Mouse (Mus musculus) embryonic facial prominence, embryonic 13.5 days (tissue): ENCODE results near the gene Dmrt1. TPM values are rescaled to one million over a fixed set of nuclear protein-coding genes. Genes with fewer than 3 reads are reported as not detected.
"Not testable (repeated sequence)": the region's sequence is repeated elsewhere in the genome, so short reads cannot be mapped to it uniquely, and the experiment has no call there.

Experiments
- ATAC-seq: fragments of 200-750 bp; cut with Nextera tagmentation; 2 replicates; pipeline ENCODE4 v1.8.0; 2017; ENCODE audit warnings: low read depth; ENCODE audit not compliant: insufficient number of reproducible peaks, insufficient read depth, low FRiP score, low TSS enrichment
- H3K27ac ChIP-seq: fragments of 300-500 bp; sonication (generic); 2 replicates; pipeline ENCODE4 v1.5.1; 2015; ENCODE audit warnings: moderate library complexity, mild to moderate bottlenecking, inconsistent platforms
- H3K27me3 ChIP-seq: fragments of 300-500 bp; sonication (generic); 2 replicates; pipeline ENCODE4 v1.6.1; 2015; ENCODE audit warnings: mild to moderate bottlenecking, inconsistent platforms
- H3K36me3 ChIP-seq: fragments of 300-500 bp; sonication (generic); 2 replicates; pipeline ENCODE4 v1.6.1; 2015; ENCODE audit warnings: mild to moderate bottlenecking, inconsistent platforms
- H3K4me1 ChIP-seq: fragments of 300-500 bp; sonication (generic); 2 replicates; pipeline ENCODE4 v1.6.1; 2015; ENCODE audit warnings: inconsistent platforms
- H3K4me2 ChIP-seq: fragments of 300-500 bp; sonication (generic); 2 replicates; pipeline ENCODE4 v1.6.1; 2015; ENCODE audit warnings: moderate library complexity, mild to moderate bottlenecking, inconsistent platforms
- H3K4me3 ChIP-seq: fragments of 300-500 bp; sonication (generic); 2 replicates; pipeline ENCODE4 v1.5.1; 2015; ENCODE audit warnings: mild to moderate bottlenecking, inconsistent platforms
- H3K9ac ChIP-seq: fragments of 300-500 bp; sonication (generic); 2 replicates; pipeline ENCODE4 v1.6.1; 2015; ENCODE audit warnings: mild to moderate bottlenecking, inconsistent platforms
- H3K9me3 ChIP-seq: fragments of 300-500 bp; sonication (generic); 2 replicates; pipeline ENCODE4 v1.6.1; 2016; ENCODE audit warnings: inconsistent platforms
- WGBS: fragments of 180-500 bp; shearing (Covaris S2); methylation state at CpG from one replicate; pipeline ENCODE4 v1.1.7; 2015; ENCODE audit warnings: mixed read lengths; 5-methylcytosine and 5-hydroxymethylcytosine counted together
- polyA plus RNA-seq: library from polyadenylated mRNA; unstranded; fragments of >200 nt; fragmentation: Nextera tagmentation; extraction: Ambion mirVana; gene quantifications from 2 replicates; pipeline ENCODE4 v1.2.1, GENCODE M21; 2015

Dmrt1 gene
- 0.20 and 0.36 TPM in 2 replicates for polyA plus RNA-seq

GRCm38 (mm10) chr19:25505360-25506196 is at the start of gene Dmrt1:
TSS of gene Dmrt1 (plus strand) at chr19:25505618.
- no peak within 1 kb of the TSS for H3K27ac ChIP-seq
- no peak within 1 kb of the TSS for H3K9ac ChIP-seq
- H3K4me3 ChIP-seq: peak within 1 kb of the TSS; percentile 38
- H3K9me3 ChIP-seq: peaks cover 4% of the 10 kb centered on the region; the same call in 1 of the 2 replicates
- no peak for ATAC-seq
- H3K4me2 ChIP-seq: peak within 1 kb of the TSS; percentile 61
- peaks cover 86% of the 10 kb centered on the region for H3K27me3 ChIP-seq
- H3K4me1 ChIP-seq: peaks cover 16% of the 10 kb centered on the region
- WGBS: 1% methylated on average over 64 of the region's 64 CpGs
- no peaks in the 10 kb centered on the region for H3K36me3 ChIP-seq

- H3K4me3 ChIP-seq: no peak overlapping the region
- H3K36me3 ChIP-seq: no peaks in the 10 kb centered on the region
- H3K9me3 ChIP-seq: no peaks in the 10 kb centered on the region
- H3K9ac ChIP-seq: no peak overlapping the region
- no peaks in the 10 kb centered on the region for H3K27me3 ChIP-seq
- WGBS: 86% methylated on average over 8 of the region's 8 CpGs
- H3K4me1 ChIP-seq: no peaks in the 10 kb centered on the region
- H3K27ac ChIP-seq: no peak overlapping the region
- H3K4me2 ChIP-seq: no peak overlapping the region
- no peak for ATAC-seq
These were observed 44.7 kb upstream of the Dmrt1 start for GRCm38 (mm10) chr19:25460760-25461159.

- Histone ChIP-seq H3K4me2 (no peak overlapping the region), H3K9ac (no peak overlapping the region), H3K4me1 (no peaks in the 10 kb centered on the region), H3K4me3 (no peak overlapping the region), H3K9me3 (no peaks in the 10 kb centered on the region), H3K36me3 (no peaks in the 10 kb centered on the region), H3K27me3 (no peaks in the 10 kb centered on the region), H3K27ac (no peak overlapping the region)
- ATAC-seq: no peak
- 63% methylated on average over 20 of the region's 20 CpGs for WGBS
These were observed 43.7 kb upstream of the Dmrt1 start for GRCm38 (mm10) chr19:25461553-25462320.

- 70% methylated on average over 4 of the region's 4 CpGs for WGBS
- not testable (repeated sequence) for H3K4me3 ChIP-seq, H3K4me1 ChIP-seq, H3K9me3 ChIP-seq, H3K4me2 ChIP-seq, ATAC-seq, H3K27ac ChIP-seq, H3K27me3 ChIP-seq, H3K36me3 ChIP-seq, H3K9ac ChIP-seq
These were observed 29.6 kb upstream of the Dmrt1 start for GRCm38 (mm10) chr19:25475806-25476205.

GRCm38 (mm10) chr19:25479152-25479669 is 26.2 kb upstream of the Dmrt1 start:
- 70% methylated on average over 5 of the region's 5 CpGs for WGBS
- H3K4me2 ChIP-seq: no peak overlapping the region
- no peak for ATAC-seq
- H3K4me1 ChIP-seq: no peaks in the 10 kb centered on the region
- H3K9me3 ChIP-seq: no peaks in the 10 kb centered on the region
- H3K27ac ChIP-seq: no peak overlapping the region
- no peaks in the 10 kb centered on the region for H3K36me3 ChIP-seq
- no peak overlapping the region for H3K4me3 ChIP-seq
- no peak overlapping the region for H3K9ac ChIP-seq
- H3K27me3 ChIP-seq: no peaks in the 10 kb centered on the region

- ATAC-seq: no peak
- Histone ChIP-seq H3K9ac (no peak overlapping the region), H3K4me2 (no peak overlapping the region), H3K4me1 (no peaks in the 10 kb centered on the region), H3K9me3 (no peaks in the 10 kb centered on the region), H3K27me3 (peaks cover 2% of the 10 kb centered on the region), H3K36me3 (no peaks in the 10 kb centered on the region), H3K4me3 (no peak overlapping the region), H3K27ac (no peak overlapping the region)
- WGBS: 91% methylated on average over 6 of the region's 6 CpGs
These were observed 24.6 kb upstream of the Dmrt1 start for GRCm38 (mm10) chr19:25480820-25481219.

- no peak for ATAC-seq
- H3K27ac ChIP-seq: no peak overlapping the region
- no peaks in the 10 kb centered on the region for H3K9me3 ChIP-seq
- H3K36me3 ChIP-seq: no peaks in the 10 kb centered on the region
- H3K4me3 ChIP-seq: peak overlapping the region; percentile 12; the same call in 1 of the 2 replicates
- WGBS: 11% methylated on average over 14 of the region's 14 CpGs
- peaks cover 12% of the 10 kb centered on the region for H3K4me1 ChIP-seq
- H3K9ac ChIP-seq: no peak overlapping the region
- peak overlapping the region; percentile 45 for H3K4me2 ChIP-seq
- H3K27me3 ChIP-seq: peaks cover 27% of the 10 kb centered on the region
These were observed 18.9 kb upstream of the Dmrt1 start for GRCm38 (mm10) chr19:25486561-25486960.

- H3K4me1 ChIP-seq: peaks cover 12% of the 10 kb centered on the region
- no peaks in the 10 kb centered on the region for H3K36me3 ChIP-seq
- H3K27me3 ChIP-seq: peaks cover 27% of the 10 kb centered on the region
- H3K4me2 ChIP-seq: peak overlapping the region; percentile 45; the same call in 1 of the 2 replicates
- ATAC-seq: no peak
- no peak overlapping the region for H3K9ac ChIP-seq
- no peak overlapping the region for H3K4me3 ChIP-seq
- 17% methylated on average over 1 of the region's 1 CpGs for WGBS
- no peak overlapping the region for H3K27ac ChIP-seq
- no peaks in the 10 kb centered on the region for H3K9me3 ChIP-seq
These were observed 18.1 kb upstream of the Dmrt1 start for GRCm38 (mm10) chr19:25487350-25487749.

GRCm38 (mm10) chr19:25488546-25488945 is 16.9 kb upstream of the Dmrt1 start:
- Histone ChIP-seq H3K27me3 (peaks cover 27% of the 10 kb centered on the region), H3K9ac (no peak overlapping the region), H3K36me3 (no peaks in the 10 kb centered on the region), H3K4me3 (no peak overlapping the region), H3K4me1 (peaks cover 12% of the 10 kb centered on the region), H3K9me3 (no peaks in the 10 kb centered on the region), H3K4me2 (no peak overlapping the region), H3K27ac (no peak overlapping the region)
- no peak for ATAC-seq
- WGBS: 7% methylated on average over 2 of the region's 2 CpGs

GRCm38 (mm10) chr19:25489546-25489945 is 15.9 kb upstream of the Dmrt1 start:
- 26% methylated on average over 2 of the region's 2 CpGs for WGBS
- no peaks in the 10 kb centered on the region for H3K9me3 ChIP-seq

GRCm38 (mm10) chr19:25497434-25497833 is 8.0 kb upstream of the Dmrt1 start:
- Histone ChIP-seq H3K27ac (no peak overlapping the region), H3K9me3 (no peaks in the 10 kb centered on the region), H3K27me3 (peaks cover 16% of the 10 kb centered on the region), H3K4me1 (no peaks in the 10 kb centered on the region), H3K4me2 (no peak overlapping the region), H3K36me3 (no peaks in the 10 kb centered on the region), H3K4me3 (no peak overlapping the region), H3K9ac (no peak overlapping the region)
- 70% methylated on average over 6 of the region's 6 CpGs for WGBS
- no peak for ATAC-seq

More at GRCm38 (mm10) chr19:25489546-25489945, 15.9 kb upstream of the Dmrt1 start:
- H3K4me2 ChIP-seq: no peak overlapping the region
- no peak overlapping the region for H3K27ac ChIP-seq
- no peak overlapping the region for H3K9ac ChIP-seq
- ATAC-seq: no peak
- peaks cover 27% of the 10 kb centered on the region for H3K27me3 ChIP-seq
- H3K4me3 ChIP-seq: no peak overlapping the region
- H3K36me3 ChIP-seq: no peaks in the 10 kb centered on the region
- H3K4me1 ChIP-seq: peaks cover 12% of the 10 kb centered on the region
